Mouse (Mus musculus) cerebellum, adult (tissue): ENCODE data around the gene Pias1.

ENCODE experiments used
- ATAC-seq: cut with Nextera tagmentation; 2 replicates; pipeline ENCODE4 v1.9.2; 2017; ENCODE audit warnings: mild to moderate bottlenecking, moderate library complexity, mixed read lengths; ENCODE audit not compliant: insufficient number of reproducible peaks, low FRiP score, low TSS enrichment

Pias1 gene

DNA sequence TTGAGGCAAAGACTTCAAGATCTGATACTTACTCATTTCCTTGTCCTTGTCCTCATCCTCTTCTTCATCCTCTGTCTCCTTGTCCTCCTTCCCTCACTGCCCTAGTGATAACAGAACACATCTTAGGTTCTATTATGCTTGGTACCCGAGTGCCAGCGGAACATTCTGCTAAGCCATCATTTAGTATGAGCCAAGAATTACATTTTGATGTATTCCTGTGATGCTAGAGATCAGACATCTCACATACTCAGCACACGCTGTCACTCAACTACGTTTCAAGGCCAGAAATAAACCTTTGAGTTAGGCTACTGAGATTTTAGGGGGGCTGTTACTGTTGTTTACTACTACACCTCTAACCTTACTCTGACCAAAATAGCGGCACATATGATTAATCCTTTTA lies at the start of gene Pias1:
Gene Pias1, minus strand, starts transcription at position 101 of the 400 bp plus-strand sequence.
- ATAC-seq = no peak

DNA sequence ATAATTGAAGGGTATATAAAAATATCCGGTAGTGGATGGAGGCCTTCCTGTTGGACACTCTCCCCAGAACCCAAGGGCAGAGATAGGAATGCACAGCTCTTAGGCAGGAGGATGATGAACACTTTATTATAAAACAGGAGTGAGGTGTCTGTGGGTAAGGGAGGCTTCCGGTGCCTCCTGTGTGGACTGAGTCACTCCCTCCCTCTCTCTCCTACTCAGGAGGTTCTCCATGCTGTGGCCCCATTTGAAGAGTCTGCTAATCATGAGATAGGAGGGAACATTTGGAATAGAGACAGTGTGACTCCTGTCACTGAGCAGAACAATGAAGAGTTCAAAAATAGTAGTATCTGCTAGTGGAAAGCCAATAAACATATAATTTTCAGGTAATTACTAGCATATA lies 47.7 kb upstream of the Pias1 start:
- no peak for ATAC-seq

DNA sequence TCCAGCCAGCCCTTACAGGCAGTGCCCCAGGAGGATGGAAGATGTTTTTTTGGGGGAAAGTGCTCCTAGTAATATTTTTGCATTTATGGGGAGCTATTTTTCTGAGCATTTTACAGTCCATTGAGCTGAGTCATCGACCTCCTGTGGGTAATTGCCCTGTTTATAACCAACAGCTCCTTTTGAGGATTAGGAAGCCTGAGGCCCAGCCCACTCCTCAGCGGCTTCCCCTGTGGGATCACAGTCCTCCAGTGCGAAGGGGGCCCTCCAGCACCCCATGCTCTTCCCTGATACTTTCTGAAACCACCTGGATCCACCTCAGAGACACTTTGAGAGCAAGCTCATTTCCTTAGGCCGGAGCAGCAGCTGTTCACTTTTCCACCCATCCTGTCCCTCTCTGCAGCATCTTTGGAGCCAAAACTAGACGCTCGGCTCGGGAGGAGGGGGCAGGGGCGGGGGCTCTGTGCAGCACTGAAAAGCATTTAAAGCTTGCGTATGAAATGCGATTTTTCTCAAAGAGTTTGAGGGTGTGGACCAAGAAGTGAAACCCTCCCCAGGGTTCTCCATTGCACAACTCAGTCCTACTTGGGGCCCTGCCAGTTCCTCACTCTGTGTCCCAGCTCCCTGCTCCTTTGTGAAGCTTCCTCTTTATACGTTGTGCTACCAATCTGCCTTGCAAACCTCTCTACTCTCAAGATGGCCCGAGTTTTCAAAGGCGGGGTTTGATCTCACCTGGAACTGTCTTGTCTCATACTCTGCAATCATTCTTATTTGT lies 43.5 kb upstream of the Pias1 start:
- ATAC-seq = peak; percentile 36; the same call in 1 of the 2 replicates

DNA sequence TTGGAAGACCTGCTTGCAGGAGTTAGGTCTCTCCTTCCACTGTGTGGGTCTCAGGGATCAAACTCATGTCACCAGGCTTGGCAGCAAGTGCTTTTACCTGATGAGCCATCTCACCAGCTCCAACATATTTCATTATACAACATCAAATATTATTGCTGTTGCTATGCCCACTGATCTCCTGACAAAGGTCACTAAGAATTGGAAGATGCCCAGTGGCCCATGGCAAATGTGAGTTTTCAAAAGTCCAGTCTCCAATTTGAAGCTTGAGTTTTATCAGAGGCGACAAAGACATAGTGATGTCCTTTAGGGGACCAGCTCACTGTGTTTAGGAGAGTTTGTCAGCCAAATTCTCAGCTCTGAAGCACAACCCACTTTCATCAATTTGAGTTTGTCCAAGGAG lies 34.8 kb upstream of the Pias1 start:
- no peak for ATAC-seq

DNA sequence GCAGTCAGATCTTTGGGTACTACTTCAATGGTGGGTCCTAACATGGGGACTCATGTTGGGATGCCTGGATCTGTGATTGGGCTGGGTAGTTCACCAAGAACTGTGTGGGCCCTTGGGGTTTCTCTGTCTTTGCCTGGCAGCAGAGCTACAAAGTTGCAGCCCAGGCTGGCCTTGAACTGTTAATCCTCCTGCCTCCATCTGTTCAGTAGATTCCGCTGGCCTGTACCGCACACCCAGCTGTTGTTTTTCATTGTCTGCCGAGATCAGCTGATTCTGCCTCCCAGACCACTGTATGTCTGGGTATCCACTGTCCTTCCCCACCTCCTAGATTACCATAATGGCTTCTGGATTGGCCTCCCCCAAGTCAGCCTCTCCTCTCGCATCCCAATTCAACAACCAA lies 19.6 kb upstream of the Pias1 start:
- no peak for ATAC-seq

DNA sequence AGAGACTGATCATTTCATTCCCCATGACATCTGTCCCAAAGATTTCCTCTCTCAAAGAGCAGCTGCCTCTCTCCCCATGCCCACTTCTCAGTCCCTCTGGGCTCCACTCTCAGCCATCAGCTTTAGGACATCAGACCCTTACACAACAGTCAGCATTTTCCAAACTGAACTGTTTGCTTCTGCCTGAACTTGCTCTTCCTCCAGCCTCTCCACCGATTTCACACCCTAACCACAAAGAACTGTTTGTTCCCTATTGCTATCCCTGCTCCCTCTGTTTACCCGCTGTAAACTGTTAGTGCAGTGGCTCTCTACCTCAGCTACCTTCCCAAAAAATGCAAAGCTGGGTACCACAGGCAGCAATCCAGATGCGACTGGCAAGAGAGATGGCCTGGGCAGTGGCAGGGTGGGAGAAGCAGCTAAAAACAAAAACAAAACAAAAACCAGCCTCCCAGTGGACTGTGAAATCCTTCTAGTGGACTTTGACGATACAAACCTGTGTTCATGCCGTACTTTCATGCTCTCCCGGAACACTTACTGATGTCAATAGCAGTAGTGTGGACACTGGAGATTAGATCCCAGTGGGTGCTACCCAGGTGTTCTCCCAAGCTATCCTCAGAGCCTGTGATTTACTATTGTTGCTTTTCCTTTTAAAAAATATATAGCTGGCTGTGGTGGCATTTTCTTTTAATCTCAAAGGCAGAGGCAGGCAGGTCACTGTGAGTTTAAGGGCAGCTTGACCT lies 18.5 kb upstream of the Pias1 start:
- no peak for ATAC-seq

DNA sequence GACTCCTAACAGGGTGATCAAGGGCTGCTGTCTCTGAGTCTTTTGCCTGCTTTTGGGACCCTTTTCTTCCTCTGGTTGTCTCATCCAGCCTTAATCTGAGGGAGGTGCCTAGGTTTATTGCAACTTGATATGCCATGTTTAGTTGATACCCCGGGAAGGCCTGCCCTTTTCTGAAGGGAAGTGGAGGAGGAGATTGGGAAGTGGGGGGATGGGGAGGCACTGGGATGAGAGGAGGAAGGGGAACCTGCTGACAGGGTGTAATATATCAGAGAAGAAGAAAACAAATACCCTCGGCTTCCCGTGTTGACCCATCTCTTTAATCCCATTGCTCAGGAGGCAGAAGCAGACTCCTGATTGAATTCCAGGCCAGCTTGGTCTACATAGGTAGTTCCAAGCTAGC lies 10.8 kb upstream of the Pias1 start:
- ATAC-seq = no peak

DNA sequence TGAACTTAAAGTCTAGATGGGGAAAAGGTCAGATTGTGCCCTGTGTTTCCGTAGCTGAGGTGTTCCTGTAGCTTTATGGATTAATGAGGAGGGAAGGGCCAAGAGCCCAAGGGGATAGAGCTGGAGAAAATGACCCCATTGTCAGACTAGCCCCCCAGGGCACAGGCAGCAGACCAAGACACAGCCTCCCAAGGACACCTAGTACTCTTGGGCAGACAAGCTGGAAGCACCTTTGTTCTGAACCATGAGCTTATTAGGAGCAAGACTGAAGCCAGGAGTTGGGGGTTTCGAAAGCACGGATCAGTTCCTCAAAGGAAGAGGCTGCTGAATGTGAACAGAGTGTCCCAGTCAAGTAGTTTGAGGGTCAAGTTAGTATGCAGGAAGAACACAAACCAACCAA lies 9.9 kb upstream of the Pias1 start:
- no peak for ATAC-seq

DNA sequence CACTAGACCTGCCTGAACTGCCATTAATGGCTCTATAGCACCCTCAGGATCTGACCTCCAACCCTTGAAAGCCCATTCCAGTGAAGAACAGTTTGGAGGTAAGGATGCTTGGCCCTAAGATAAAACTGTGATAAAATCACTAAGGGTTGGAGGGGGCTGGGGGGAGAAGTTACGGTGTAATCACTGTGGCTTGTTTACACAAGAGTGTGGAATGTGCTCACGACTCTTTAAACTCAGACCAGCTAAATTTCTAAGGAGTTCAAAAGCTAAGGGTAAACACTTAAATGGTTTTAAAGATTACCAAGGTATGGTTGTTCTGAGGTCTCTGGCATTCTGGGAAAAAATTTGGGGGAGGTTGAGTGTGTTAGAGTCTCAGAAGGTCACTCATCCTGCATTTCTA lies 7.5 kb upstream of the Pias1 start:
- no peak for ATAC-seq

DNA sequence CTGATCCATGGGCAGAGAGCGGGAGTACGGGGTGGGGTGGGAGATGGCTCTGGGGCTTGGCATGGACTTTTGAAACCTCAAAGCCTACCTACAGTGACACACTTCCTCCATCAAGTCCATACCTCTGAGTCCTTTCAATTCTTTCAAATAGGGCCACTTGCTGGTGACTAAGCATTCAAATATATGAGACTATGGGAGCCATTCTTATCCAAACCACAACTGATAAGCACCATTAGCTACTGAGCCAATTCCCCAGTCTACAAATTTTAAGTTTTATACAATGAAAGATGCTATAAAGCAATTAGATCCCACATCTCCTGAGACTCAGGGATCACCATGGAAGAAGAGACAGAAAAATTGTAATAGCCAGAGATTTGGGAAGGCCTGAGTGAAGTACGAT lies 2.4 kb upstream of the Pias1 start:
- ATAC-seq = no peak

DNA sequence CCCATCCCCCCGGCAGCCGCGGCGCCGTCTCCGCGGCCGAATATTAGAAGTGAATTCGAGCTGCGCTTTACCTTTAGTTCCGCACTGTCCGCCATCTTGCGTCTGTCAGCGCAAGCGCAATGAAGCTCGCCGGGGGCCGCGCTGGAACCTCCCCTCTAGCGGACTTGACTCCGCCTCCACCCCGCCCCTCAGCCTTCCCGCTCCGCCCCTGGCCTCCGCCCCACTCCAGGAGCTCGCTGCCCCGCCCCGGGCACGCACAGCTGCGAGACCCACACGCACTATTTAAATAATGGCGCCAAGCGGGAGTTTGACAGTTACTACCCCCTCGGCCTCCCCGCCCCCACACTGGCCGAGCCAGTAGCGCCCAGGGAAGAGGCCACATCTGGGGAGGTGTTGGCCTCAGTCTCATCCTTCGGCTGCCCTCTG lies 6.9 kb downstream of the Pias1 start:
- ATAC-seq = peak; percentile 95

DNA sequence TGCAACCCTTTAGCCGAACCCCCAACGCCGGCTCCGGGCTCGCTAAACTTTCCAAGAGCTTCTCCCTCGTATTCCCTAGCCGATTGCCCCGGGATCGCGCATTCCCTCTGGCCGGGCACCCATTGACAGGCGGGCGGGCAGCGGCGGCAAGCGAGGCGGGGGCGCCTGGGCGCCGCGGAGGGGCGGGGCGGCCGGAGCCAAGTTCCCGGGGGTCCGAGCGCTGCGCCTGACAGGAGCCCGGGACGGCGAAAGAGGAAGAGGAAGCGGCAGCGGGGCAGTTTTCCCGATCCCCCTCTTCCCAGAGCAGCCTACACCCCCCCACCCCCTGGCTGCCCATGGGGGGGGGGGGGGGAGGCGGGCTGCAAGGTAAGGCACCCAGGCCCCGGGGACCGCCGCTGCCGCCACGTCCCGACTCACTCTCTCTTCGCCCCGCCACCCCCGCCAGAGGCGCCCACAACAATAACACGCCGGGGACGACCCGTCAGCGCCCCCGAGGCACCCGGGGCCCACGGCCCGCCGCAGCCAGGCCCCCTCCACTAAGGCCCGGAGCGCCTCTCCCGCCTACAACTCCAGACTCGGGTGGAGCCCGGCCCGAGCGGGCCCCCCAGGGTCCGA lies 7.5 kb downstream of the Pias1 start:
- ATAC-seq = peak; percentile 70; the same call in 1 of the 2 replicates

DNA sequence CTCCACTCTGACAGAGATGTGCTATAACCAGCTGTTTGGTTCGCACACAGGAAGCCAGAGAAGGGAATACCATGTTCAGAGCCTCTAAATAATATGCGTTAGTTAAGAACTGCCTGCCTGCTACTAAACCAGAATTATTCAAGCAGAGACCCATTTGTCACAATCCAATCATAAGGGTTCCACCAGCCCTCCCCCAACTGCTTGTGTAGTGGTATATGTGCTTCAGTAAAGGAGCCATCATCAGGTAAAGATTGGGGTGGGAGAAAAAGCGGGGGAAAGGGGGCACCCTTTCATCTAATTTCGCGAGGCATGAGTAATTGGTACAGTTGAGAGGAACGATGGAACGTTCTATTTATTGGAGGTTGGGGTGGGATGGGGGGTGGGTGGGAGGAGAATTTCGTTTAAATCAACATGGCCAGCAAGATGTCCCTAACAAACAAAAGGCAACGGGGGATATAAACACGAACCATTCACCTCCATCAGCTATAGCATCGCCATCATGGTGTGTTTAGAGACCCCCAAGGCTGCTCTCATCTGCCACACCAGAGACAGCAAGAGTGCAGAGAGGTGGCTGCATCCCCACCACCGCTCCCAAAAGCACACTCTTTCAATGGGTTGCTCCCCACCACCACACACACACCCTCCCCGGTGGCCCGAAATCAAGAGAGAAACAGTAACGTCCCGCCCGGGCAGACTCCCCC lies 8.1 kb downstream of the Pias1 start:
- ATAC-seq = no peak

DNA sequence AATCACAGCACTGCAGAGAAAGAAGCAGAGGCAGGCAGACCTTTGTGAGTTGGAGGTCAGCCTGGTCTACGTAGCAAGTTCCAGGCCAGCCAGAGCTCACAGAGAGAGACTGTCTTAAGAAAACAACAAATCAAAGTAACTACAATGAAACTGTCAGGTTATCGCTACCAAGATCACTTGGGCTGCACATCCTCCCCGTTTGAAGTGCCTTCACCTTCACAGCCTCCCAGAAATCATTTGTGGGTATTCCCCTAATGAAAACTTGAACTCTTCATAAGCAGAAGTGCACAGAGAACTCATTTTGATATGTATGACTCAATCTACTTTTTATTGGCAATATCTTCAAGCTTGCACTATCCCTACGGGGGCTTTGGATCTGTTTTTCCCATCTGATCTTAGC lies 10.6 kb downstream of the Pias1 start:
- no peak for ATAC-seq

DNA sequence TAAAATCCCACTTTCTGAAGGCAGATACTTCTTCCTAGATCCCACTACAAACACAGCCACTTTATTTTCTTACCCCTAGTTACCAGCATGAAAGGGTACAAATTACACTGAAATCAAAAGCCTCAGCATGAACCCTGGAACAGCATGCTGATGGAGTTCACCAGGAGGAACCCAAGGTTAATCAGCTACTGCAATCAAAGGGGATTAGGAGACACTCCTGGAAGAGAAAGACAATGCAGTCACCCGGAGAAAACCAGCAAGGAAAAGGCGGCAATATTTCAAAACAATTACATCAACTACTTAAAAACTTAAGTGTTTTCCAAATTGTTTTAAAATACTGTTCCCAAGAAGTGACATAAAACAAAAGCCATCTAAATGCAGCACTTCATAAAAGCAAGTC lies 11.9 kb downstream of the Pias1 start:
- no peak for ATAC-seq

DNA sequence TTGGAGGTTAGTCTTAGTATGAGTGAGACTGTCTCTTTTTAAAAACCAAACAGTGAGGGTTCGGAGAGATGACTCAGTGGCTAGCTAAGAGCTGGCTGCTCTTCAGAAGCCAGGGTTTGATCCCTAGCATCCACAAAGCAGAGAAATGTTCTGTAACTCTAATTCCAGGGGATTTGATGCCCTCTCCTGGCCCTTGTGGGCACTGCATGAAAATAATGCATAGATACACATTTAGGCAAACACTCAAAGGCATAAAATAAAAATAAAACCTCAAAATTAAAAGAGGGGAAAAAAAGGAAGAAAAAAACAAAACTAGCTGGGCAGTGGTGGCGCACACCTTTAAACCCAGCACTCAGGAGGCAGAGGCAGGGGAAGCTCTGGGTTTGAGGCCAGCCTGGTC lies 13.3 kb downstream of the Pias1 start:
- ATAC-seq = no peak

DNA sequence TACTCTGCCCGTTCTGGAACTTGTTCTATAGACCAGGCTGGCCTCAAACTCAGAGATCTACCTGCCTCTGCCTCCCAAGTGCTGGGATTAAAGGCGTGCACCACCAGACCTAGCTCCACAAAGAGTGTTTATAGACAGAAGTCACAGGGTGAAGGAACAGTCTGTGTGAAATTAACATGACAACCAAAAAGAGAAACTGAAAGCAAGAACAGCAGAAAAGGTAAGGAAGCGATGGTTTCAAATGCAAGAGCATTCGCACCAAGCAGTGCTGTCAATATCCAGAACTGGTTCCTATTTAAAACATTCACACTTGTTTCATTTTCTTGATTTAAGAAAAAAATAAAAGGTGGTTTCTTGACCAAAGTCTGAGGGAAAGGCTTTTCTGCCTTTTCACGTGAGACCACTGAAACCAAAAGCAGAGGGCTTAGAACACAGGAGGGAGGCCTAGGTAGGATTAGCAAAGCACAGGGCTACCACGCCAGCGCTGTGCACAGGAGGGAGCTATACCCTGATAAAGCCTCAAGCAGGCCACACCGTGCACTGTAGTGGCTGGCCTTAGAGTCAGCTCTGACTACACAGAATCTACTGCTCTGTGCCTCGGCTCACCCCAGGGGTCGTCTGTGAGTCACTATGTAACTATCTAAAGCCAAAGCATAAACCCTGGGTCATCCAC lies 15.5 kb downstream of the Pias1 start:
- ATAC-seq = no peak

DNA sequence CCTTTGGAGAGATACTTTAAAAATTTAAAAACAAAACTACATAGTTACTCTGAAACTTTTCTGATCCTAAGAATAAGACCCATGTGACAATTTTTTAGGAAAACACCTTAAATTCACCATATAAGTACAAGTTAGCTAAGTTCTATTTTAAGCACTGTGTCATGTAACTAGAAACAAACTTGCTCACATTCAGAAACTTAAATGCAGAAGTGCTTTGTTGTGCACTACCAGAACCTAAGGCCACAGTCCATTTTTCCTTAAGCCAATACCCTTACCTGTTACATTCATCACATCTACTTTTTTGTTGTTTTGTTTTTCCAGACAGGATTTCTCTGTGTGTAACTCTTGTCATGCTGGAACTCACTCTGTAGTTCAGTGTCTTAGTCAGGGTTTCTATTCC lies 17.4 kb downstream of the Pias1 start:
- ATAC-seq = no peak

DNA sequence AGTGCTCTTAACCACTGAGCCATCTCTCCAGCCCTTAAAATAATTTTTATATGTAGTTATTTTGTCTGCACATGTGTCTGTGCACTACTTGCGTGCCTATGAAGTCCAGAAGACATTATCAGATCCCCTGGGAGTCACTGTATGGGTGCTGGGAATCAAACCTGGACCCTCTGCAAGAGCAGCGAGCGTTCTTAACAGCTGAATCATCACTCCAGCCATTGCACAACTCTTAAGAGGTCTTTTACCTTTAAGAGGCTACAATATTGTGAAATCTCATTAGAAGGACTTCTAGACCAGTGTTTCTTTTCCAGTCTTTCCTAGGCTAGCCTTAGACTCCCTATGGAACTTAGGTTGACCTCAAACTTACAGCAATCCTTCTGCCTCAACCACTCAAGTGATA lies 21.7 kb downstream of the Pias1 start:
- ATAC-seq = no peak

DNA sequence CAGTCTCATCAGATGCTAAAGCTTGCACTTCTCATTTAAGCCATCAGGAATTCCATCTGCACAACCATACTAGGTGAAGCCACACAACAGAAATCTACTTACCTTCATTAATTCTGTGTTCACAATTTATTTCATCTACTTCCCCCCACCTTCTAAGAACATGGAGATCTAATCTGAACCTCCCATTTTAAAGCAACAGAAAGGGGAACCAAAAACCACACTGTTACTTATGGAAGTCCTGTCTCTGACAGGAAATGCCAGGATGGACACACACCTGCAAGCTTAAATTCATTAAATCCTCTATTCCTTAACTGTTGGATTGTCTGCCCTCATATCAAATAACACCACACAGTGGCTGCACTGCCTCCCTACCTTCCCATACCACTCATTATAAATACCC lies 35.0 kb downstream of the Pias1 start:
- ATAC-seq = no peak
